Mouse (Mus musculus): ENCODE results near the gene Ppm1a.

DNA sequence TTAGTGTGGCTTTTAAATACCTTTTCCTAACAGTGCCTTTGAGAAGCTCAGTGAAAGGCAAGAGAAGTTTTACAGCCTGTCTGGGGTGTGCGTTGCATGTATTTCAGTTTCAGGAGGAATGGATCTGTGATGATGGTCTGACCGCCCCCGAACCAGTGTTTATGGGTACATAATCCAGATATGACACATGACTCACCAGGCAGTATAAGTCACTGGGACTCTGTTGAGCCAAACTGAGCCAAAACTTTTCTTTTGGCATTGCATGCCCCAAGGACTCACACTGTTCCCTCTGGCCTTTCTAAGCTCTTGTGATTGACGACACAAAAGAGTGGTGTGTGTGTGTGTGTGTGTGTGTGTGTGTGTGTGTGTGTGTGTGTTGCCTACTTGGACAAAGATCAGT, 8.4 kb upstream of the Ppm1a start:
- TF ChIP-seq CTCF (IDR thresholded peaks at IDR 0.05; ENCODE audit: low read depth) (no peak), EP300 (optimal IDR thresholded peaks at IDR 0.05) (no peak)

Measured in stomach, postnatal 0 days (tissue).